Mouse (Mus musculus) cerebellum, adult 11 months (tissue): ENCODE measurements around the gene Nup205.
A peak's percentile ranks its signal among the peaks of the same experiment; 100 is the strongest.

Experiments
- DNase-seq: peaks from one replicate; pipeline ENCODE4 v3.0.0; 2022

Nup205 gene

GRCm38 (mm10) chr6:35251807-35252476, 74.7 kb downstream of the Nup205 start:
- no peak for DNase-seq

GRCm38 (mm10) chr6:35252477-35253346, 75.5 kb downstream of the Nup205 start:
- peak; percentile 83 for DNase-seq

GRCm38 (mm10) chr6:35253474-35253873, 76.3 kb downstream of the Nup205 start:
- no peak for DNase-seq

GRCm38 (mm10) chr6:35254136-35254904, 77.1 kb downstream of the Nup205 start:
- no peak for DNase-seq

- no peak for DNase-seq
These were observed 77.8 kb downstream of the Nup205 start for GRCm38 (mm10) chr6:35255017-35255416.

GRCm38 (mm10) chr6:35256691-35257090, 79.5 kb downstream of the Nup205 start:
- no peak for DNase-seq

- DNase-seq = no peak
These were observed 80.5 kb downstream of the Nup205 start for GRCm38 (mm10) chr6:35257626-35258190.

GRCm38 (mm10) chr6:35258922-35259321, 81.7 kb downstream of the Nup205 start:
- DNase-seq = no peak

- DNase-seq = no peak
These were observed 82.3 kb downstream of the Nup205 start for GRCm38 (mm10) chr6:35259526-35259925.

GRCm38 (mm10) chr6:35260531-35260930, 83.3 kb downstream of the Nup205 start:
- no peak for DNase-seq

- no peak for DNase-seq
These were observed 88.5 kb downstream of the Nup205 start for GRCm38 (mm10) chr6:35265580-35266278.

GRCm38 (mm10) chr6:35268711-35269110, 91.5 kb downstream of the Nup205 start:
- no peak for DNase-seq

- no peak for DNase-seq
These were observed 92.4 kb downstream of the Nup205 start for GRCm38 (mm10) chr6:35269643-35270042.

- no peak for DNase-seq
These were observed 94.1 kb downstream of the Nup205 start for GRCm38 (mm10) chr6:35271094-35271855.

GRCm38 (mm10) chr6:35271868-35272765, 94.9 kb downstream of the Nup205 start:
- DNase-seq = no peak

GRCm38 (mm10) chr6:35273391-35274082, 96.3 kb downstream of the Nup205 start:
- no peak for DNase-seq

GRCm38 (mm10) chr6:35277903-35278587, 100.8 kb downstream of the Nup205 start:
- no peak for DNase-seq

- no peak for DNase-seq
These were observed 102.1 kb downstream of the Nup205 start for GRCm38 (mm10) chr6:35279306-35279705.

GRCm38 (mm10) chr6:35288114-35288761, 111.0 kb downstream of the Nup205 start:
- no peak for DNase-seq
